Comparison of ENCODE assay signal across 8 mouse cellular contexts in the genomic region with DNA sequence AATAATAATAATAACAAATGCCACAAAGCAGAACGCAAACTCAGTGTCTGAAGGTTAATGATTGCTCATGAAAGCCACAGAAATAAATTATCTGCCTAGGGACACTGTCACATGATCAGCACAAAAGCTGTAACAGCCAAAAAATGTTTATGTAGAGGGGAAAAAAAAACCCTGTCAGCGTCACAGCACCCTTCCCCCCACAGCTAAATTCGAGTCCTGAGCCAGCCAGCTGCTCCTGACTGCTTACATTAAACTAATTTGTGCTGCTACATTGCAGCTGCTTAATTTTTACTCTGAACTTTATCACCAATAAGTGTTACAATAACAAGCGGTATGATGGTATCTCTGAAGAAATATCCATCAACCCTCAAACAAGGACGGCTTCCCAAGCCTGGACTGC.
DNase-seq lines count a peak whose midpoint lies in the region; ATAC-seq and TF ChIP-seq lines count a peak whose summit lies in the region.
"Had no signal": no experiment of that assay in that cellular context is flagged by ENCODE, and none has a peak within 500 bp of the region (broad histone marks: within the 10 kb centered on the region; RNA-seq: fewer than 3 reads in every experiment).

No protein-coding gene starts in this region.

- H3K36me3 ChIP-seq in MEL (ENCODE audit: control insufficient read depth in 1 of 2, insufficient read depth in 2 of 2, low read length in 2 of 2) = no peaks in the 10 kb centered on the region
- H3K36me3 ChIP-seq in midbrain, embryonic 11.5 days (ENCODE audit: control insufficient read depth, insufficient read depth, low read length) = no peaks in the 10 kb centered on the region

- H3K27me3 ChIP-seq in MEL (ENCODE audit: control insufficient read depth in 1 of 2, insufficient read depth in 2 of 2, low read length in 2 of 2) = no peaks in the 10 kb centered on the region
- no peaks in the 10 kb centered on the region for H3K27me3 ChIP-seq in midbrain, embryonic 11.5 days (ENCODE audit: control insufficient read depth, insufficient read depth, low read length)

- no peak overlapping the region for H3K4me3 ChIP-seq in MEL (ENCODE audit: control insufficient read depth in 1 of 2, insufficient read depth in 1 of 2, low read depth in 2 of 2, low read length in 2 of 2)
- no peak overlapping the region for H3K4me3 ChIP-seq in midbrain, embryonic 11.5 days (ENCODE audit: low read depth, low read length)

- no peak for TF ChIP-seq EP300 in MEL (IDR thresholded peaks at IDR 0.05; ENCODE audit: low read depth in 1 of 2, low read length in 2 of 2)

- H3K79me2 ChIP-seq in MEL (ENCODE audit: control insufficient read depth, insufficient read depth, low read length, poor library complexity) = no peaks in the 10 kb centered on the region

- peak; percentile 60 for ATAC-seq in midbrain, embryonic 11.5 days (ENCODE audit: low FRiP score)

- H3K9ac ChIP-seq in MEL (ENCODE audit: control insufficient read depth, low read depth, low read length, poor library complexity, severe bottlenecking) = no peak overlapping the region
- H3K9ac ChIP-seq in midbrain, embryonic 11.5 days (ENCODE audit: low read length) = peak overlapping the region; percentile 35; the same call in 1 of the 2 replicates

- no peak overlapping the region for H3K27ac ChIP-seq in MEL (ENCODE audit: control insufficient read depth, low read depth, low read length)
- peak overlapping the region; percentile 15; the same call in 1 of the 2 replicates for H3K27ac ChIP-seq in midbrain, embryonic 11.5 days (ENCODE audit: low read depth, low read length)

- no peak for TF ChIP-seq RAD21 in MEL (IDR thresholded peaks at IDR 0.05; ENCODE audit: low read depth, low read length)

- H3K4me2 ChIP-seq in midbrain, embryonic 11.5 days = no peak overlapping the region

- H3K9me3 ChIP-seq in MEL (replicated peaks; ENCODE audit: insufficient read depth, low read length) = no peaks in the 10 kb centered on the region
- no peaks in the 10 kb centered on the region for H3K9me3 ChIP-seq in midbrain, embryonic 11.5 days (ENCODE audit: control insufficient read depth, low read length)

- H3K4me1 ChIP-seq in MEL (ENCODE audit: control insufficient read depth in 1 of 2, insufficient read depth in 2 of 2, low read length in 2 of 2) = no peaks in the 10 kb centered on the region
- H3K4me1 ChIP-seq in midbrain, embryonic 11.5 days (ENCODE audit: control insufficient read depth, insufficient read depth, low read length) = peaks cover 12% of the 10 kb centered on the region

- 50% methylated on average over 5 of the region's 5 CpGs for WGBS in midbrain, embryonic 11.5 days

- TF ChIP-seq CTCF in MEL (IDR thresholded peaks at IDR 0.05 in 2 of 3, conservative IDR thresholded peaks at IDR 0.05 in 1 of 3; ENCODE audit: control insufficient read depth in 1 of 3, insufficient read depth in 1 of 3, low read depth in 2 of 3, low read length in 3 of 3, poor library complexity in 1 of 3, severe bottlenecking in 1 of 3) = no peak

- no peak for DNase-seq in MEL (ENCODE audit: low read depth, low spot score)
- DNase-seq in embryo, embryonic 10.5 days (ENCODE audit: low spot score) = peak; percentile 54
- DNase-seq in kidney, adult 11 months = peak; percentile 57
- DNase-seq in midbrain, embryonic 11.5 days (ENCODE audit: low spot score, missing footprints) = peak; percentile 90
- no peak for DNase-seq in layer of hippocampus, adult 11-12 months (ENCODE audit: low spot score)
- DNase-seq in frontal cortex, postnatal 25 days (ENCODE audit: low spot score in 2 of 2) = no peak
- DNase-seq in urinary bladder, postnatal 36 days (ENCODE audit: low spot score in 2 of 2) = no peak
- DNase-seq: heart, postnatal 36 days had no signal

- TF ChIP-seq POLR2A in MEL (IDR thresholded peaks at IDR 0.05; ENCODE audit: control insufficient read depth in 1 of 2, insufficient read depth in 1 of 2, low read depth in 1 of 2, low read length in 2 of 2, poor library complexity in 1 of 2) = no peak

TF ChIP-seq in MEL, 35 proteins besides CTCF, POLR2A, EP300 and RAD21:
- TF ChIP-seq ZNF384 (IDR thresholded peaks at IDR 0.05; ENCODE audit: low read depth, low read length) (peak; percentile 14; the same call in 1 of the 2 replicates), USF1 (IDR thresholded peaks at IDR 0.05; ENCODE audit: low read depth, low read length) (peak; percentile 66; the same call in 1 of the 2 replicates), ZC3H11A (IDR thresholded peaks at IDR 0.05; ENCODE audit: low read depth, low read length) (no peak), SMC3 (IDR thresholded peaks at IDR 0.05; ENCODE audit: low read depth, low read length) (no peak), SIN3A (IDR thresholded peaks at IDR 0.05; ENCODE audit: low read length) (no peak), USF2 (IDR thresholded peaks at IDR 0.05; ENCODE audit: borderline replicate concordance in 1 of 2, insufficient read depth in 1 of 2, low read depth in 1 of 2, low read length in 2 of 2) (0 out of 4 replicates have a peak, but pooled peaks of 1 of the 2 experiments have one; percentile 13)

Comparison
In these comparisons a context has a peak if more than half of its experiments do, and no peak if none do; other contexts are left out.
1. DNase-seq: peak in embryo, embryonic 10.5 days (single experiment), kidney, adult 11 months (single experiment) and midbrain, embryonic 11.5 days (single experiment); none in MEL (single experiment), layer of hippocampus, adult 11-12 months (single experiment), frontal cortex, postnatal 25 days (0 of 2) and urinary bladder, postnatal 36 days (0 of 2).